Mouse (Mus musculus) adipose tissue, adult 10 weeks (tissue): Measurements from ENCODE around the gene Slc7a15. TPM values are rescaled to one million over a fixed set of nuclear protein-coding genes. Genes with fewer than 3 reads are reported as not detected.

ENCODE experiments used
- polyA plus RNA-seq: library from polyadenylated mRNA; stranded (reverse); fragments of 350-450 nt; fragmentation: Illumina TruSeq; extraction: RNeasy Lipid Tissue Mini Kit (QIAGEN cat#74804); gene quantifications from one replicate; pipeline ENCODE4 v1.2.3, GENCODE M21; 2014; ENCODE audit warnings: low read depth, low replicate concordance

The Slc7a15 gene
- 1.8 TPM for polyA plus RNA-seq

GRCm38 (mm10) chr12:8598966-8599365, at the start of gene Slc7a15:
TSS of gene Slc7a15 (minus strand) at chr12:8599066.

GRCm38 (mm10) chr12:8499871-8500596, 98.8 kb downstream of the Slc7a15 start, which contains the start of gene Rhob:
TSS of gene Rhob (minus strand) at chr12:8500009.

Other genes starting within 250 kb of the Slc7a15 start
- gene Rhob, start 99.1 kb downstream of the Slc7a15 start, polyA plus RNA-seq: 130 TPM
- 53.4 TPM for gene Pum2, start 75.1 kb upstream of the Slc7a15 start, polyA plus RNA-seq
- gene Sdc1, start 172.3 kb upstream of the Slc7a15 start, polyA plus RNA-seq: 90.6 TPM